Mouse (Mus musculus) stomach, embryonic 16.5 days (tissue): ENCODE results near the gene Upk3a. TPM values are rescaled to one million over a fixed set of nuclear protein-coding genes. Genes with fewer than 3 reads are reported as not detected.

ENCODE experiments used
- ATAC-seq: fragments of 200-750 bp; cut with Nextera tagmentation; 2 replicates; pipeline ENCODE4 v1.8.0; 2017; ENCODE audit warnings: moderate number of reproducible peaks, moderate TSS enrichment; ENCODE audit not compliant: insufficient read depth, low FRiP score
- H3K27ac ChIP-seq: fragments of 300-500 bp; sonication (generic); 2 replicates; pipeline ENCODE4 v1.5.1; 2014; ENCODE audit warnings: low read length
- H3K27me3 ChIP-seq: fragments of 300-500 bp; sonication (generic); 2 replicates; pipeline ENCODE4 v1.6.1; 2014; ENCODE audit warnings: low read length, control low read depth, mixed read lengths; ENCODE audit not compliant: control insufficient read depth, insufficient read depth
- H3K36me3 ChIP-seq: fragments of 300-500 bp; sonication (generic); 2 replicates; pipeline ENCODE4 v1.6.1; 2014; ENCODE audit warnings: low read length; ENCODE audit not compliant: control insufficient read depth, insufficient read depth
- H3K4me1 ChIP-seq: fragments of 300-500 bp; sonication (generic); 2 replicates; pipeline ENCODE4 v1.6.1; 2014; ENCODE audit warnings: low read length, control low read depth, mixed read lengths; ENCODE audit not compliant: control insufficient read depth, insufficient read depth
- H3K4me2 ChIP-seq: fragments of 300-500 bp; sonication (generic); 2 replicates; pipeline ENCODE4 v1.6.1; 2014; ENCODE audit warnings: low read depth, low read length, mixed read lengths
- H3K4me3 ChIP-seq: fragments of 300-500 bp; sonication (generic); replicated peaks from 2 replicates; pipeline ENCODE4 v1.5.1; 2014; ENCODE audit warnings: mild to moderate bottlenecking, low read length
- H3K9ac ChIP-seq: fragments of 300-500 bp; sonication (generic); 2 replicates; pipeline ENCODE4 v1.6.1; 2014; ENCODE audit warnings: low read length
- H3K9me3 ChIP-seq: fragments of 300-500 bp; sonication (generic); replicated peaks from 2 replicates; pipeline ENCODE4 v1.6.1; 2016; ENCODE audit warnings: low read length, control low read depth; ENCODE audit not compliant: control insufficient read depth
- WGBS: fragments of 180-500 bp; shearing (Covaris S2); extraction: QIAGEN DNeasy Blood & Tissue Kit; methylation state at CpG from one replicate; pipeline ENCODE4 v1.1.7; 2014; 5-methylcytosine and 5-hydroxymethylcytosine counted together
- polyA plus RNA-seq: library from polyadenylated mRNA; unstranded; fragments of >200 nt; fragmentation: Nextera tagmentation; extraction: Ambion mirVana; gene quantifications from 2 replicates; pipeline ENCODE4 v1.2.1, GENCODE M21; 2015

Gene Upk3a
- polyA plus RNA-seq, result 4.4 and 10.6 TPM in 2 replicates

GRCm38 (mm10) chr15:85016951-85017664, at the start of gene Upk3a:
Upk3a (plus strand) TSS chr15:85017141.
- no peak within 1 kb of the TSS for H3K27ac ChIP-seq
- 0 out of 2 replicates have a peak within 1 kb of the TSS, but pooled peaks have one; percentile 3 for H3K4me2 ChIP-seq
- 9% methylated on average over 21 of the region's 21 CpGs for WGBS
- no peak within 1 kb of the TSS for H3K4me3 ChIP-seq
- H3K36me3 ChIP-seq, result no peaks in the 10 kb centered on the region
- no peaks in the 10 kb centered on the region for H3K9me3 ChIP-seq
- no peak within 1 kb of the TSS for H3K9ac ChIP-seq
- peaks cover 16% of the 10 kb centered on the region for H3K4me1 ChIP-seq
- H3K27me3 ChIP-seq, result no peaks in the 10 kb centered on the region
- ATAC-seq, result peak; percentile 75; the same call in 1 of the 2 replicates

- Histone ChIP-seq H3K9ac (no peak overlapping the region), H3K9me3 (no peaks in the 10 kb centered on the region), H3K27ac (no peak overlapping the region), H3K36me3 (no peaks in the 10 kb centered on the region), H3K27me3 (no peaks in the 10 kb centered on the region), H3K4me3 (no peak overlapping the region), H3K4me2 (no peak overlapping the region), H3K4me1 (no peaks in the 10 kb centered on the region)
- no peak for ATAC-seq
- WGBS, result 78% methylated on average over 4 of the region's 4 CpGs
Measured at GRCm38 (mm10) chr15:84968534-84968933, 48.4 kb upstream of the Upk3a start.

- H3K27ac ChIP-seq, result no peak overlapping the region
- H3K4me3 ChIP-seq, result no peak overlapping the region
- WGBS, result 69% methylated on average over 8 of the region's 8 CpGs
- no peaks in the 10 kb centered on the region for H3K27me3 ChIP-seq
- no peaks in the 10 kb centered on the region for H3K4me1 ChIP-seq
- 0 out of 2 replicates have a peak, but pooled peaks have one; percentile 21 for ATAC-seq
- H3K36me3 ChIP-seq, result no peaks in the 10 kb centered on the region
- H3K9ac ChIP-seq, result no peak overlapping the region
- no peak overlapping the region for H3K4me2 ChIP-seq
- H3K9me3 ChIP-seq, result no peaks in the 10 kb centered on the region
Measured at GRCm38 (mm10) chr15:84972860-84973543, 43.9 kb upstream of the Upk3a start.

- Histone ChIP-seq H3K4me2 (no peak overlapping the region), H3K27ac (no peak overlapping the region), H3K9me3 (no peaks in the 10 kb centered on the region), H3K27me3 (no peaks in the 10 kb centered on the region), H3K36me3 (no peaks in the 10 kb centered on the region), H3K4me1 (no peaks in the 10 kb centered on the region), H3K9ac (no peak overlapping the region), H3K4me3 (no peak overlapping the region)
- 44% methylated on average over 3 of the region's 3 CpGs for WGBS
- no peak for ATAC-seq
Measured at GRCm38 (mm10) chr15:84973544-84973871, 43.4 kb upstream of the Upk3a start.

- Histone ChIP-seq H3K27me3 (no peaks in the 10 kb centered on the region), H3K36me3 (no peaks in the 10 kb centered on the region), H3K4me2 (no peak overlapping the region), H3K4me3 (no peak overlapping the region), H3K9ac (no peak overlapping the region), H3K9me3 (no peaks in the 10 kb centered on the region), H3K27ac (no peak overlapping the region), H3K4me1 (no peaks in the 10 kb centered on the region)
- WGBS, result 24% methylated on average over 4 of the region's 4 CpGs
- ATAC-seq, result no peak
Measured at GRCm38 (mm10) chr15:84975729-84976128, 41.2 kb upstream of the Upk3a start.

- no peaks in the 10 kb centered on the region for H3K9me3 ChIP-seq
- no peaks in the 10 kb centered on the region for H3K36me3 ChIP-seq
- no peak for ATAC-seq
- no peak overlapping the region for H3K27ac ChIP-seq
- H3K9ac ChIP-seq, result no peak overlapping the region
- H3K27me3 ChIP-seq, result no peaks in the 10 kb centered on the region
- peaks cover 12% of the 10 kb centered on the region for H3K4me1 ChIP-seq
- H3K4me2 ChIP-seq, result no peak overlapping the region
- WGBS, result 63% methylated on average over 9 of the region's 9 CpGs
- H3K4me3 ChIP-seq, result no peak overlapping the region
Measured at GRCm38 (mm10) chr15:84981609-84982313, 35.2 kb upstream of the Upk3a start.

GRCm38 (mm10) chr15:84982888-84983287, 34.1 kb upstream of the Upk3a start:
- no peaks in the 10 kb centered on the region for H3K27me3 ChIP-seq
- H3K4me2 ChIP-seq, result no peak overlapping the region
- no peak overlapping the region for H3K4me3 ChIP-seq
- no peak overlapping the region for H3K27ac ChIP-seq
- H3K36me3 ChIP-seq, result no peaks in the 10 kb centered on the region
- peaks cover 14% of the 10 kb centered on the region for H3K4me1 ChIP-seq
- 78% methylated on average over 3 of the region's 3 CpGs for WGBS
- no peak for ATAC-seq
- H3K9ac ChIP-seq, result no peak overlapping the region
- H3K9me3 ChIP-seq, result no peaks in the 10 kb centered on the region

GRCm38 (mm10) chr15:84983721-84984120, 33.2 kb upstream of the Upk3a start:
- WGBS, result 81% methylated on average over 7 of the region's 7 CpGs
- no peak for ATAC-seq
- Histone ChIP-seq H3K27ac (no peak overlapping the region), H3K4me3 (no peak overlapping the region), H3K4me1 (peaks cover 19% of the 10 kb centered on the region), H3K9ac (no peak overlapping the region), H3K9me3 (no peaks in the 10 kb centered on the region), H3K4me2 (no peak overlapping the region), H3K36me3 (no peaks in the 10 kb centered on the region), H3K27me3 (no peaks in the 10 kb centered on the region)
